Mouse (Mus musculus) small intestine, adult 2 months (tissue): Measurements from ENCODE around the gene Zan. TPM values are rescaled to one million over a fixed set of nuclear protein-coding genes. Genes with fewer than 3 reads are reported as not detected.

Source experiments
- H3K27ac ChIP-seq: fragments of 200-500 bp; 2 replicates; pipeline ENCODE4 v1.5.1; 2012; ENCODE audit warnings: low read depth, low read length, control low read depth, inconsistent platforms; ENCODE audit not compliant: insufficient read depth
- H3K27me3 ChIP-seq: fragments of 200-500 bp; 2 replicates; pipeline ENCODE4 v1.6.1; 2012; ENCODE audit warnings: mild to moderate bottlenecking, moderate library complexity, low read length, inconsistent platforms; ENCODE audit not compliant: control insufficient read depth, insufficient read depth
- H3K36me3 ChIP-seq: fragments of 200-500 bp; 2 replicates; pipeline ENCODE4 v1.6.1; 2012; ENCODE audit warnings: mild to moderate bottlenecking, low read length, control low read depth, inconsistent platforms; ENCODE audit not compliant: control insufficient read depth, insufficient read depth
- H3K4me1 ChIP-seq: fragments of 200-500 bp; 2 replicates; pipeline ENCODE4 v1.6.1; 2012; ENCODE audit warnings: low read length, inconsistent platforms, mixed read lengths; ENCODE audit not compliant: control insufficient read depth, insufficient read depth, insufficient read length
- H3K4me3 ChIP-seq: fragments of 200-500 bp; 2 replicates; pipeline ENCODE4 v1.5.1; 2012; ENCODE audit warnings: low read depth, mild to moderate bottlenecking, control low read depth, inconsistent platforms, low read length, moderate library complexity
- CTCF ChIP-seq: fragments of 200-500 bp; IDR thresholded peaks from 2 replicates; pipeline ENCODE4 v1.5.1; 2012; ENCODE audit warnings: low read depth, mild to moderate bottlenecking, control low read depth, inconsistent platforms, low read length, moderate library complexity, mixed read lengths; ENCODE audit not compliant: insufficient replicate concordance, insufficient read length; ENCODE audit errors: extremely low read depth
- POLR2A ChIP-seq: fragments of 200-500 bp; IDR thresholded peaks from 2 replicates; pipeline ENCODE4 v1.6.1; 2012; ENCODE audit warnings: low read depth, mild to moderate bottlenecking, control low read depth, inconsistent platforms, low read length, moderate library complexity
- WGBS: fragments of 180-500 bp; shearing (Covaris S2); methylation state at CpG from one replicate; pipeline ENCODE4 v1.1.7; 2018; 5-methylcytosine and 5-hydroxymethylcytosine counted together
- polyA plus RNA-seq: library from polyadenylated mRNA; depleted of rRNA; stranded (reverse); fragments of >200 nt; gene quantifications from 2 replicates; pipeline ENCODE4 v1.2.3, GENCODE M21; 2012

The Zan gene
- polyA plus RNA-seq, 1 experiment: 2.3 TPM

GRCm38 (mm10) chr5:137383441-137383840, 93.4 kb downstream of the Zan start:
- Histone ChIP-seq H3K36me3 (no peaks in the 10 kb centered on the region), H3K4me1 (no peaks in the 10 kb centered on the region), H3K4me3 (no peak overlapping the region), H3K27me3 (no peaks in the 10 kb centered on the region), H3K27ac (no peak overlapping the region)
- no peak for TF ChIP-seq POLR2A
- no peak for TF ChIP-seq CTCF
- 85% methylated on average over 7 of the region's 7 CpGs for WGBS

- no peak overlapping the region for H3K27ac ChIP-seq
- H3K4me1 ChIP-seq: peaks cover 4% of the 10 kb centered on the region
- H3K36me3 ChIP-seq: no peaks in the 10 kb centered on the region
- TF ChIP-seq POLR2A: no peak
- peak; percentile 69; the same call in 1 of the 2 replicates for TF ChIP-seq CTCF
- no peak overlapping the region for H3K4me3 ChIP-seq
- whole genome bisulfite sequencing: 60% methylated on average over 4 of the region's 4 CpGs
- no peaks in the 10 kb centered on the region for H3K27me3 ChIP-seq
Observed at GRCm38 (mm10) chr5:137381152-137381551, 95.7 kb downstream of the Zan start.

- peaks cover 4% of the 10 kb centered on the region for H3K4me1 ChIP-seq
- no peak overlapping the region for H3K27ac ChIP-seq
- no peak for TF ChIP-seq CTCF
- no peak for TF ChIP-seq POLR2A
- 18% methylated on average over 12 of the region's 15 CpGs for WGBS
- H3K36me3 ChIP-seq: peaks cover 12% of the 10 kb centered on the region
- H3K27me3 ChIP-seq: no peaks in the 10 kb centered on the region
- no peak overlapping the region for H3K4me3 ChIP-seq
Observed at GRCm38 (mm10) chr5:137377603-137378002, 99.3 kb downstream of the Zan start.

GRCm38 (mm10) chr5:137377176-137377575, 99.7 kb downstream of the Zan start:
- Histone ChIP-seq H3K36me3 (peaks cover 17% of the 10 kb centered on the region), H3K27ac (no peak overlapping the region), H3K4me3 (no peak overlapping the region), H3K27me3 (no peaks in the 10 kb centered on the region), H3K4me1 (peaks cover 4% of the 10 kb centered on the region)
- 15% methylated on average over 11 of the region's 11 CpGs for WGBS
- TF ChIP-seq POLR2A (no peak), CTCF (no peak)

GRCm38 (mm10) chr5:137376722-137377121, 100.1 kb downstream of the Zan start:
- Histone ChIP-seq H3K27me3 (no peaks in the 10 kb centered on the region), H3K4me1 (peaks cover 4% of the 10 kb centered on the region), H3K27ac (no peak overlapping the region), H3K36me3 (peaks cover 21% of the 10 kb centered on the region), H3K4me3 (no peak overlapping the region)
- 36% methylated on average over 9 of the region's 9 CpGs for whole genome bisulfite sequencing
- TF ChIP-seq CTCF: no peak
- TF ChIP-seq POLR2A: no peak

GRCm38 (mm10) chr5:137376198-137376597, 100.7 kb downstream of the Zan start:
- H3K4me3 ChIP-seq: no peak overlapping the region
- peaks cover 26% of the 10 kb centered on the region for H3K36me3 ChIP-seq
- 18% methylated on average over 7 of the region's 7 CpGs for WGBS
- TF ChIP-seq POLR2A (no peak), CTCF (peak; percentile 48; the same call in 1 of the 2 replicates)
- H3K27ac ChIP-seq: no peak overlapping the region
- no peaks in the 10 kb centered on the region for H3K27me3 ChIP-seq
- H3K4me1 ChIP-seq: peaks cover 4% of the 10 kb centered on the region

GRCm38 (mm10) chr5:137375627-137376026, 101.2 kb downstream of the Zan start:
- 0 out of 2 replicates have a peak overlapping the region, but pooled peaks have one; percentile 0 for H3K27ac ChIP-seq
- no peaks in the 10 kb centered on the region for H3K27me3 ChIP-seq
- H3K4me3 ChIP-seq: no peak overlapping the region
- 12% methylated on average over 2 of the region's 2 CpGs for WGBS
- H3K36me3 ChIP-seq: peaks cover 31% of the 10 kb centered on the region
- TF ChIP-seq POLR2A: no peak
- H3K4me1 ChIP-seq: peaks cover 4% of the 10 kb centered on the region
